In the genomic region with DNA sequence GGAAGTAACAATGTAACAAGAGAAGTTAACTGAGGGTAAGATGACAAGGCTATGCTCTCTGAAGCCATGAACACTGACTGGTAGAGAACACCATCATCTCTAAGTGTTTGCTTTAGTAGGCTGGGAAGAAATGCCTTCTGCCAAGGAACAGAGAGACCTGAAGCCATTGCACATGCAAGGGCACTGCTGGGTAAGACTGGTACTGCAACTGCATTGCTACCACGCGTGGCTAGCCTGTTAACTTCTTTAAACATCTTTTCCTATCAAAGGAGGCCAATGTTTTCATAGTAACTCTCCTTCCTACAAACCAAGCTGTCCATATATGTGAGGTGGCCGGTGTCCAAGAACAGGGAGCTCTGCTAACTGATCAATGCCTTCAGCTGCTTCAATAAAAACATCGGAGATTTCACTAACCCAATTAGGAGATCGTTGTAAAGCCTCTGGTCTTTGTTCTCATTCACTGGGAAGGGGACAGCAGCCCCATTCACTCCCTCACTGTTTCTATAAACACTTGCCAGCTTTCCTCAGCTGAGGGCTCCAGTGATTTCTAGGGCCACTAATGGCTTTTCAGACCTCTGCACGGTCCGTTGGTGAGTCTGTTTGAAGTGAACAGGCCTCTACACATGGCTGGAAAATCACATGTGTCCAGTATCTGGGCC, we compare ENCODE assay signal across 18 mouse cellular contexts. TPM values are rescaled to one million over a fixed set of nuclear protein-coding genes. Genes with fewer than 3 reads are reported as not detected.
DNase-seq lines count a peak whose midpoint lies in the region; ATAC-seq and TF ChIP-seq lines count a peak whose summit lies in the region.
"Had no signal": no experiment of that assay in that cellular context is flagged by ENCODE, and none has a peak within 500 bp of the region (broad histone marks: within the 10 kb centered on the region; RNA-seq: fewer than 3 reads in every experiment).

No protein-coding gene starts in this region.

- H3K27ac ChIP-seq in layer of hippocampus, adult 2 months, result no peak overlapping the region
- H3K27ac ChIP-seq in forebrain, embryonic 13.5 days, result 0 out of 2 replicates have a peak overlapping the region, but pooled peaks have one; percentile 10
- H3K27ac ChIP-seq in cerebellum, adult 2 months (ENCODE audit: insufficient read depth, low read length), result no peak overlapping the region
- H3K27ac ChIP-seq in kidney, adult 2 months (ENCODE audit: insufficient read depth, low read depth, low read length), result no peak overlapping the region
- H3K27ac ChIP-seq: liver, embryonic 13.5 days; midbrain, embryonic 12.5 days had no signal

- peaks cover 12% of the 10 kb centered on the region; the same call in 1 of the 2 replicates for H3K4me1 ChIP-seq in forebrain, embryonic 13.5 days
- H3K4me1 ChIP-seq in cerebellum, adult 2 months (ENCODE audit: control insufficient read depth, insufficient read depth, low read length), result no peaks in the 10 kb centered on the region
- no peaks in the 10 kb centered on the region for H3K4me1 ChIP-seq in kidney, adult 2 months (ENCODE audit: control insufficient read depth, insufficient read depth, low read length)
- H3K4me1 ChIP-seq: liver, embryonic 13.5 days had no signal

- no peak overlapping the region for H3K4me2 ChIP-seq in forebrain, embryonic 13.5 days
- H3K4me2 ChIP-seq: liver, embryonic 13.5 days; midbrain, embryonic 12.5 days had no signal

- no peaks in the 10 kb centered on the region for H3K9me3 ChIP-seq in forebrain, embryonic 13.5 days (replicated peaks)
- H3K9me3 ChIP-seq: liver, embryonic 13.5 days; midbrain, embryonic 12.5 days had no signal

- H3K27me3 ChIP-seq in forebrain, embryonic 13.5 days, result 0 out of 2 replicates have a peak, but pooled peaks cover 3% of the 10 kb centered on the region
- H3K27me3 ChIP-seq in cerebellum, adult 2 months (ENCODE audit: control insufficient read depth, insufficient read depth, low read length), result no peaks in the 10 kb centered on the region
- H3K27me3 ChIP-seq in kidney, adult 2 months (replicated peaks; ENCODE audit: control insufficient read depth, insufficient read depth, low read length), result no peaks in the 10 kb centered on the region
- H3K27me3 ChIP-seq: liver, embryonic 13.5 days; midbrain, embryonic 12.5 days had no signal

- TF ChIP-seq CTCF in layer of hippocampus, adult 2 months (conservative IDR thresholded peaks at IDR 0.05), result peak; percentile 68
- TF ChIP-seq CTCF in cerebellum, adult 2 months (IDR thresholded peaks at IDR 0.05; ENCODE audit: borderline replicate concordance, insufficient read depth, low read depth, low read length), result no peak
- no peak for TF ChIP-seq CTCF in kidney, adult 2 months (conservative IDR thresholded peaks at IDR 0.05; ENCODE audit: insufficient read depth, insufficient read length, low read depth, low read length)

- H3K4me3 ChIP-seq in layer of hippocampus, adult 2 months, result no peak overlapping the region
- H3K4me3 ChIP-seq in forebrain, embryonic 13.5 days, result no peak overlapping the region
- H3K4me3 ChIP-seq in cerebellum, adult 2 months (replicated peaks; ENCODE audit: insufficient read depth, low read depth, low read length), result no peak overlapping the region
- H3K4me3 ChIP-seq in kidney, adult 2 months (ENCODE audit: insufficient read depth, low read depth, low read length), result no peak overlapping the region
- H3K4me3 ChIP-seq: liver, embryonic 13.5 days; midbrain, embryonic 12.5 days had no signal

- ATAC-seq in forebrain, embryonic 13.5 days, result peak; percentile 92
- ATAC-seq: CD4-positive, CD25-positive, alpha-beta regulatory T cell, adult 4 months had no signal

- 11% methylated on average over 7 of the region's 7 CpGs for WGBS in forebrain, embryonic 13.5 days
- 52% methylated on average over 7 of the region's 7 CpGs for WGBS in cerebellum, adult 2 months
- WGBS in kidney, adult 2 months, result 41% methylated on average over 7 of the region's 7 CpGs

- no peak for TF ChIP-seq POLR2A in cerebellum, adult 2 months (IDR thresholded peaks at IDR 0.05; ENCODE audit: borderline replicate concordance, insufficient read depth, low read length)
- no peak for TF ChIP-seq POLR2A in kidney, adult 2 months (IDR thresholded peaks at IDR 0.05; ENCODE audit: low read depth, low read length)

- H3K36me3 ChIP-seq in forebrain, embryonic 13.5 days (ENCODE audit: poor library complexity, severe bottlenecking), result no peaks in the 10 kb centered on the region
- H3K36me3 ChIP-seq in kidney, adult 2 months (ENCODE audit: control insufficient read depth, insufficient read depth, low read length), result no peaks in the 10 kb centered on the region
- H3K36me3 ChIP-seq: liver, embryonic 13.5 days; midbrain, embryonic 12.5 days had no signal

- H3K9ac ChIP-seq in forebrain, embryonic 13.5 days, result no peak overlapping the region
- H3K9ac ChIP-seq: liver, embryonic 13.5 days; midbrain, embryonic 12.5 days had no signal

- peak in 1 of 2 experiments; percentile 9 for DNase-seq in layer of hippocampus, adult 2 months (ENCODE audit: low spot score in 2 of 2)
- DNase-seq in layer of hippocampus, adult 9-10 months (ENCODE audit: low spot score), result no peak
- peak; percentile 59 to 61 for DNase-seq in right cerebral cortex, postnatal 10 days (ENCODE audit: low spot score in 2 of 2)
- DNase-seq in right cerebral cortex, adult 2 months (ENCODE audit: low spot score in 2 of 2), result no peak
- peak; percentile 3 for DNase-seq in retina, postnatal 7 days (ENCODE audit: low read depth, low spot score)
- no peak for DNase-seq in cerebellum, adult 2 months
- DNase-seq in kidney, adult 2 months, result no peak
- DNase-seq: liver, embryonic 13.5 days had no signal

RNA-seq across cellular contexts. Expression of a gene that starts 11.5 kb away (rescaled TPM):
- total RNA-seq in layer of hippocampus, adult 2 months (2021), result not detected
- polyA plus RNA-seq in forebrain, embryonic 13.5 days (2015; fragmentation: Nextera tagmentation; extraction: Ambion mirVana), result not detected in 2 replicates
- polyA plus RNA-seq in cerebellum, adult 2 months (2012; rRNA removed), result 0.27 TPM in 1 of 2 replicates, not detected in the other
- polyA plus RNA-seq in kidney, adult 2 months (2012; rRNA removed), result not detected in 2 replicates
- total RNA-seq: left cerebral cortex, postnatal 25 days; neutrophil, adult 5-6 weeks had no signal
- polyA plus RNA-seq: CD4-positive, CD25-positive, alpha-beta regulatory T cell, adult 4 months; heart, postnatal 0 days; liver, embryonic 13.5 days; midbrain, embryonic 12.5 days had no signal

RNA-seq across cellular contexts. Expression of a gene that starts 21.1 kb away (rescaled TPM):
- total RNA-seq in layer of hippocampus, adult 2 months (2021), result not detected
- polyA plus RNA-seq in forebrain, embryonic 13.5 days (2015; fragmentation: Nextera tagmentation; extraction: Ambion mirVana), result not detected in 2 replicates
- polyA plus RNA-seq in cerebellum, adult 2 months (2012; rRNA removed), result not detected in 2 replicates
- polyA plus RNA-seq in kidney, adult 2 months (2012; rRNA removed), result 0.08 TPM in 1 of 2 replicates, not detected in the other
- total RNA-seq: left cerebral cortex, postnatal 25 days had no signal
- polyA plus RNA-seq: CD4-positive, CD25-positive, alpha-beta regulatory T cell, adult 4 months; embryonic facial prominence, embryonic 11.5 days; gonadal fat pad, adult 2 months; heart, postnatal 0 days; kidney, embryonic 14.5 days; liver, embryonic 13.5 days; midbrain, embryonic 12.5 days; small intestine, adult 2 months had no signal

RNA-seq across cellular contexts. Expression of a gene that starts 47.5 kb away (rescaled TPM):
- 10 to 100 TPM; 49.5 to 51.9 TPM for total RNA-seq in layer of hippocampus, adult 2 months (2021)
- 12.3 and 14.2 TPM in 2 replicates for polyA plus RNA-seq in forebrain, embryonic 13.5 days (2015; fragmentation: Nextera tagmentation; extraction: Ambion mirVana)
- 25.3 and 27.1 TPM in 2 replicates for polyA plus RNA-seq in cerebellum, adult 2 months (2012; rRNA removed)
- polyA plus RNA-seq in kidney, adult 2 months (2012; rRNA removed), result 13.9 and 14.4 TPM in 2 replicates

Comparison
In these comparisons a context has a peak if more than half of its experiments do, and no peak if none do; other contexts are left out.
1. DNase-seq: peak in right cerebral cortex, postnatal 10 days (2 of 2) and retina, postnatal 7 days (single experiment); none in layer of hippocampus, adult 9-10 months (single experiment), right cerebral cortex, adult 2 months (0 of 2), cerebellum, adult 2 months (0 of 2) and kidney, adult 2 months (single experiment).